Mouse (Mus musculus) cerebellum, postnatal 4 days (tissue): Measurements from ENCODE around the gene Gch1.

ENCODE experiments used
- DNase-seq, 2 experiments: peaks; one replicate each; pipeline ENCODE4 v3.0.0; 2022; ENCODE audit warnings: low spot score in 2 of 2, mixed read lengths in 1 of 2

Gene Gch1

DNA sequence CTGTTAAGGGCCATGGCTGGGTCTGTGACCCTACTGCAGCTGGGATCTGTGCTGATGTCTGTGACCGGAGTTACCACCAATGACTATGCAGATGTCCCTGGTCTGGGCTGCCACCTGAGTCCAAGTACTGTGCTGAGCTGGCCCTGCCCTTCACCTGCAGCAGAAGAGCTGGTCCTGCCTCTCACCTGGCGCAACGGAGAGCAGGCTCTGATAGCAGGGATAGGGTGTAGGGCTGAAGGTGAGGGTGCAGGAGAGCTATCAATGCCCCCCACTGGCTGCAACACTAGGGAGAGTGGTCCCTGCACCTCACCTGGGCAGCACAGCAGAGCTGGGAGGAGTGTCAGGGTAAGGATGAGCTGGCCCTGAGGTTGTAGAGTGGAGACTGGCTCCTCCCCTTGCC is 17.4 kb upstream of the Gch1 start:
- DNase-seq: no peak

GRCm38 (mm10) chr14:47205270-47205972 is 16.2 kb upstream of the Gch1 start:
- DNase-seq: no peak

DNA sequence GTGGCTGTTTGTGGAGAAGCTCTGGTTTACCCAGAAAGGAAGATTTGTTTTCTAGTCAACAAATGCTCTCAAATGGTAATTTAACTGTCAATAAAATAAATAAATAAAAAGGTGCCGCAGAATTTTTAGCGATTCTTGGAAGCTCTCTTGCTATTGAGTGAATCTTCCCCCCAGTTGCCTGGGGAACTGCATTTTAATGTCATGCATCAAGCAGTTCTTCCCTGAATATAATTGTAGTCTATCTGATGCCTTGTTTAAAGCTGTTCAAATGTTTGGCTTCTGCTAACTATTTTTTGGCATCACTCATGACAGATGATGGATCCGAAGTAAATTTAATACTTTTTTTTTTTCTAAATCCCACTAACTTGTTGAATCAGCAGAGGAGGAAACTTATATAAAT is 8.1 kb upstream of the Gch1 start:
- no peak for DNase-seq

- DNase-seq: no peak
Observed at GRCm38 (mm10) chr14:47196711-47197110, 7.5 kb upstream of the Gch1 start.

GRCm38 (mm10) chr14:47194096-47194495 is 4.9 kb upstream of the Gch1 start:
- DNase-seq: no peak

GRCm38 (mm10) chr14:47193506-47193905 is 4.3 kb upstream of the Gch1 start:
- DNase-seq: no peak

- DNase-seq: no peak
Observed at GRCm38 (mm10) chr14:47191861-47192260, 2.6 kb upstream of the Gch1 start.

GRCm38 (mm10) chr14:47190626-47191025 is 1.4 kb upstream of the Gch1 start:
- no peak for DNase-seq

DNA sequence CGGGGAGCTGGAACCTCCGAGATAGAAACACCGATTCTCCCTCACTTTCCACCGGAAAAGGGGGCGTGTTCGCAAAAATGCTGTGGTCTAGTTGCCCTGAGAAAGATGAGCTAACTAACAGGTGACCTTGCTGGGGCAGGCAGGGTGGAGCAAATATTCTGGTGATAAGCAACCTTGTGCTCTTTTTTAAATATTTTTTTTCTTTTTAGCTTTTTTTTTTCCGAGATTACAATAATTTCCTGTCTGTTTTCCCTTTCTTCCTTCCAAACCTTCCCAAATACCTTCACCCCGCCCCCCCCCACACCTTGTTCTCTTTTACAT is 382 bp upstream of the Gch1 start:
- DNase-seq: no peak

GRCm38 (mm10) chr14:47188475-47188847 is 752 bp downstream of the Gch1 start:
- DNase-seq: no peak

- no peak for DNase-seq
Observed at GRCm38 (mm10) chr14:47187666-47188360, 1.4 kb downstream of the Gch1 start.

DNA sequence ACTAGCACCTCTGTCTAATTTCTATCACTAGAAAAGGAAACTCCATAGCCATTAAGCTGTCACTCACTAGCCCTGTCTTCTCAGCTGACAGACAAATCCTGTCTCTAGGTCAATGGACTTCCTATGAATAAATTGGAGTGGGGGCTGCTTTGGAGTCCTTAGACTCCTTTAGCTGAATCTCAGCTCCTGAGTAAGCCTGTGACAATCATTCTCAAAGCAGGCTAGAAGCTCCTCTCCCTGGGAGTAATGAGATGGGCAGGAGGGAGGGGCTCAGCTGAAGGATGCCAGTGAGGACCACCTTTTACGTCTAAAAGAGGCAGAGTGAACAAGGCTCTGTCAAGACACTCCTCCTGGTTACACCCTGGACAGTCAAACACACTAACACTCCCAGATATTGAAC is 2.0 kb downstream of the Gch1 start:
- DNase-seq: no peak

- no peak for DNase-seq
Observed at GRCm38 (mm10) chr14:47186561-47186960, 2.7 kb downstream of the Gch1 start.

- DNase-seq: peak; percentile 50 to 81
Observed at GRCm38 (mm10) chr14:47181497-47182290, 7.5 kb downstream of the Gch1 start.

- DNase-seq: no peak
Observed at GRCm38 (mm10) chr14:47178851-47179250, 10.4 kb downstream of the Gch1 start.

DNA sequence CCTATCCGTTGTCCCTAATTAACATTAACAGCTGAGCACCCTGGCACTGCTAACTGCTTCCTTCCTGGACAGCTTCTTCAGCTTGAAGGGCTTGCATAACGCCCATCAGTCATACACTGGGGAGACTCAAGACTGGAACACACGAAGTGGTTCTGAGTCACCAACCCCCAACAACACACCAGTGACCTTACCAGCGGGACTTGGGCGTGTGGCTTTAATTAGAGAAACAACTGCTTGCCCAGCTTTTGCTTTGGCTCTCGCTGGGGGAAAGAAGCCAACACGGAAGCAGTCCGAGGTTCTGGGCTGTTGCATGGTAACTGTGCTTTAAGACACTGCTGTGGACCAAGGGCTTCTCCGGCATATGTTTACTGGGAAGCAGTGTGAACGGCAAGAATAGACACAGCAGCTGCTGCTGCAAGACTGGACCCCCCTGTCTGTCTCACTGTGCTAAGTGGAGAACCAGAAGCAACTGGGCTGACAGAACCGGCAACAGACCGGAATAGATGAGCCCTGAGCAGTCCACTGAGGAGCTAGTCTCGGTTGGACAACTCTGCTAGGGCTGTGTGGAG is 11.3 kb downstream of the Gch1 start:
- peak in 1 of 2 experiments; percentile 27 for DNase-seq

DNA sequence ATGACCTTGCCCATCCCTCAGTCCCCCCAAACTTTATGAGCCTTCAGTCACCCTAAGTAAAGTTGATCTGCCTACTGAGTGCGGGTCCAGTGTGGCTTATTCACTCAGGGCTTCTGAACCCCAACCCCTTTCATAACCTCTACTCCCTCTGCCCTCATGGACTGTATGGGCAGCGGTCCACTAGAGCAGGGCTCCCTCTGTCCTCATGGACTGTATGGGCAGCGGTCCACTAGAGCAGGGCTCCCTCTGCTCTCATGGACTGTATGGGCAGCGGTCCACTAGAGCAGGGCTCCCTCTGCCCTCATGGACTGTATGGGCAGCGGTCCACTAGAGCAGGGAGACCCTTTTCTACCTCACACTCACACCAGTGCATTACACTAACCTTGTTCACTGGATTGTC is 13.0 kb downstream of the Gch1 start:
- DNase-seq: no peak

GRCm38 (mm10) chr14:47175136-47175535 is 14.1 kb downstream of the Gch1 start:
- no peak for DNase-seq

DNA sequence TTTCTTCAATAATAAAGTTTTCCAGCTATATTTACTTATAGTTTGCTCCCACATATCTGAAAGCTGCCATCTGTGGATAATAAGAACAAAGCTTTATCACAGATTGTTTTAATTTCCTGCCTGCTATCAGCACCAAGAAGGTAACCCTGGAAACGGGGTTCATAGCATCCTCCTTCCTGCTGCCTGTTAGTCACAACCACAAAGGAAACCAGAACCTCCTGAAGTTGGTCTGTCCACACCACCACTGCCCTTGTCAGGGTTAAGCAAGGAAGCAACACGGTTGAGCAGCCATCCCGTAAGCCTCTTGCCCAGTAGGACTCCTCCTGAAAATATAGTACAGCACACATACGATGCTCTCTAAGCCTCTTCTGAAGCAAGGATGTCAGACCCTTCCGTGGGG is 17.1 kb downstream of the Gch1 start:
- DNase-seq: no peak

GRCm38 (mm10) chr14:47170499-47171109 is 18.6 kb downstream of the Gch1 start:
- no peak for DNase-seq

DNA sequence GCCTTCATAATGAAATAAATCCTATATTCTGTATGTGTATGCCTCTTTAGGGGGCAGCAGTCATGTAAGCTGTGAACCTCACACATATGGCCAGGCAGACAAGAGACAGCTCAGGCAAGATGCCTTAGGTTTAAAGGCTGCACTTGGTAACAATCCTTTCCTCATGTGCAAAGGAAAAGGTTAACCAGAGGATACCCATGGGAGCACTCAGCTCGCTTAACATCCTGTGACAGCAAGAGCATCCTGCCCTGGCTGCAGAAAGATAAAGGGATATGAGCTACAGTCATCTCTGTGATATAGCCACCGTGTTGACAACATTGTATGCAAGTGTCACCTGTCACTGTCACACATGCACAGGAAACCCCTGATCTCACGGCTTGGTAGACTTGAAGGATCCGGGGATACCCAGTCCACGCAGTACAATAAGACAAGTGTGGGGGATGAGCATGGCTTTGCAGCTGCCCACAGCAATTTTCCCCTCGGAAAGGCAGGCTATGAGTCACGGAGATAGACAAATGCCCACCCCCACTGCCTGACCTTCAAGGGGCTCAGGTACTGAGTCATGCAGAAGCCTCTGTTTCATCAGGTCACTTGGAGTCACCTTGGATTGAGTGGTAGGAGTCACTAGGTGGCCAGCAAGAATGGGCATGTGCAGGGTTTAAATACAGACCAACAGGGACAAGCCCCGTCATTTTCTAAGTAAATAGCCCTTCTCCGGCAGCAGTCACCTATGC is 19.4 kb downstream of the Gch1 start:
- no peak for DNase-seq
